Mouse (Mus musculus): ENCODE results near the gene Ggt5.
"Not testable (repeated sequence)": the region's sequence is repeated elsewhere in the genome, so short reads cannot be mapped to it uniquely, and the experiment has no call there.

Gene Ggt5

DNA sequence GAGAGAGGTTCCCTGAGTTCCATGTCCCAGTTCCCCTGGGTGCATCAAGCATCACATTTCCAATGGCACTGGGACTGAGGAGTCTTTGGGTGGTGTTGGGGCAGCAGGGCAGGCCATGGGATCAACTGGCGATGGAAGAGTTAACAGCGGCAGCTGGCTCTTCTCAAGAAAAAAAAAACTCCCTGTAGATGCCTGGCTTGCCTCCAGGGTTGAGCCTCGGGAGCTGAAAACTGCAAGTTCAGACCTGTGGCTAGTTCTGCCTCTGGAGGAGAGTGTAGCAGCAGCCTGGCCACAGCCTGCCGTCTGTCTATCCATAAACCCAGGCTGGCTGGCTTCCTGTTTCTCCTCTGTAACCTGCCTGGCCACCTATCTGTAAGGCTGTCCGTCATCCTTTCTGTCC lies at the start of gene Ggt5:
Ggt5 (plus strand) TSS at position 212 of the 400 bp plus-strand sequence.
- no peak for DNase-seq (ENCODE audit: low spot score)

DNA sequence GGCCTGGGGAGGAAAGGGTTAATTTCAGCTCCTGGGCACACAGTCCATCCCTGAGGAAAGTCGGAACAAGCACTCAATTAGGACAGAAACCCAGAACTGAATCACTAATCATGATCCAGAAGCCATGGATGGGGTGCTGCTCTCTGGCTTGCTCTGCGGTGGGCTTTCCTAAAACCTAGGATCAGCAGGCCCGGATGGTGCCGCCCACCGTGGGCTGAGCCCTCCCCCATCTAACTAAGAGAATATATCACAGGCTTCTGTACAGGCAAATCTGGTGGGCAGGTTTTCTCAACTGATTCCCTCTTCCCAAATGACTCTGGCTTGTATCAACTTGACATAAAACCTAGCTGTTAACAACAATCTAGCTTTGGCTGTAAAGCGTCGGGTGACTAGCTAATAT lies 41.2 kb upstream of the Ggt5 start:
- no peak for DNase-seq (ENCODE audit: low spot score)

DNA sequence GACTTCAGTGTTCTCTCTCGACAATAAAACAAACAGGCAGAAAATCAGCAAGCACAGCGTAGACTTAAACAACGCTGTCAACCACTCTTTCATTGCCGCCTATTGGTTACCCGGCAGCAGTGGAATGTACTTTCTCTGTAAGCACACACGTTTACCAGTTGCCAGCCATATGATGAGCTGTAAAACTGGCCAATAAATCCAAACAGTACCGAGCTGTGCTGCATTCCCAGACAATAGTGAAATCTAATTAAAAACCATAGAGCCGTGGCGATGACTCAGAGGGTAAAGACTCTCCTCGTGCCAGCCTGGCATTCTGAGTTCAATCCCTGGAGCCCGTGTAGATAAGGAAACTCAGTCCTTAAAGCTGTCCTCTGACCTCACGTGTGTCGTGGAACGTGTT lies 40.7 kb upstream of the Ggt5 start:
- no peak for DNase-seq (ENCODE audit: low spot score)

DNA sequence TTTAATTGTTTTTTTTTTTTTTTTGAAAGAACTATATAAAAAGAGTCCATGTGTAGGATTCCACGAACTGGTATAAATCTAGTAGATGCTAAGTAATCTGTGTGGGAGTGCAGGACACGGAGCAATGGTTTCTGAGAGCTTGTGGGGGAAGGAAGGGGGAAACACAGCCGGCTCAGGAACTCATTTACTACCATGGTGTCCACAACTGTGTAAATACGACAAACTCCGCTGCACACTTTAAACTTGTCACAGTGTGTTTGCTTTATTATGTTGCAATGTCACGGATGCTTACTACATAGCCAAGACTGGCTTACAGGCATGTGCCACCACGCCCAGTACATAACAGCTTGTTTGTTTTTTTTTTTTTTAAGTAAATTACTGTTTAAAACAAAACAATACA lies 39.3 kb upstream of the Ggt5 start:
- DNase-seq (ENCODE audit: low spot score) = no peak

DNA sequence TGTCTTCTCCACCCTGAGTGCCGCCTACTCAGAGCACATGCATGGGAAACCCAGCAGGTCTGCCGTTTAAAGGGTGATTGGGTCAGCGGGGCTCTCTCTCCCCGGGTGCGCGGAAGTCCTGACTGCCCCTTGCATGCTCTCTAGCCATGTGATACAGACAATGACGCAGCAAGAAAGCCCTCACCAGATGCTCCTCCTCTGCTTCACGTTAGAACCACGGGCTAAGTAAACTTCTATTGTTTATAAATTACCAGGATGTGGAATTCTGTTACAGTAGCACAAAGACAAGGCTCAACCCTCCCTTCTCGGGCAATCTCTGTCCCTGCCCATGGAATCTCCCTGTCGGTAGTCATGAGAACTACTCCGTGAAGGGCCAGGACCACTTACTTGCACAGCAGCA lies 38.0 kb upstream of the Ggt5 start:
- no peak for DNase-seq (ENCODE audit: low spot score)

DNA sequence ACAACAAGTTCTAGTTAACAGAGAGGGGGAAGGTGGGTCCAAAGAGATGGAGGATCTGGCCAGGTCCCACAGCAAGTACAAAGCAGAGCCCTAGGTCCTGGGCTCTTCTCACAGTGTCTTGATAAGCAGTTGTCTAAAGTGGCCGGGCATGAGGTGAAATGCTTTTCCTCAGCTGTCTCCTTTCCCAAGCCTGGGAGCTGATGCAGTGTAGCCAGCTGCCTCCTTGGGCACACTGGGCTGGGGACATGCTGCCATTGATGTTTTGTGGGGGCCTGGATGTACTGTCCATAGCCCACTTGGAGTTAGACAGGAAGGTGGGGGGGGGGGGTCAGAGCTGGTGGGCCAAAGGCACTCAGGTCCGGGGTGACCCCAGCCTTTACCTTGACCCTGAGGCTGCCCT lies 37.0 kb upstream of the Ggt5 start:
- DNase-seq (ENCODE audit: low spot score) = no peak

DNA sequence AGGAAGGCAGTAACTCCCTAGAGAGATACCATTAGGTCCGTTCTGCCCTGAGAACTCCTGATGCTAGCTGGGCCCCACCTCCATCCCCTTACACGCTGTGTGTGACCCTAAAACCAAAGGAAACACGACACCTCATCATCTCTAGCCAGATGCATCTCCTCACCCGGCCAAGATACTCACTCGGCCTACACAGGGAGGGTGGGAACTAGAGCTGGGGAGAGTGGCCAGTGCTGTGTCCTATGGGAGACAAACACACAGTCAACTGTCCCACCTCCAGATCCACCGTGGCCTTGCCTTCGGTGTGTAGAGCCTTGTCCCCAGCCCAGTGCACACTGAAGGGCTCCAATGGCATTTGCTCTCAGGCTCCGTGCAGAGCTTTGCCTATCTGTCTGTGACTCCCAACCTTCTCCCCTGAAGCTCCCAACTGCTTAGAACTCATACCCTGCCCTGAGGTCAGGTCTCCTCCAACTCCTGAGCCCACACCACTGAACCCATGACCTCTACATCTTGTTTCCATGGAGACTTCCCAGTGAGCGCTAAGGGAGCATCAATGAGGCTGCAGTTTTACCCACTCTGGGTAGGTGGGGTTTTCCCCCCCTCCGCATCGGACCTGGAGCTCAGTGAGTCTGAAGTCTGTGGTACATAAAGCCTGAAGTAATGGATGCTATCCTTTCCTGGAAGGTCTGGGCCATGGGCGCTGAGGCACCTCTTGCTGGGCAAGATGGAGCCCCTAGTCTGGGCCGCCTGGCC lies 36.3 kb upstream of the Ggt5 start:
- no peak for DNase-seq (ENCODE audit: low spot score)

DNA sequence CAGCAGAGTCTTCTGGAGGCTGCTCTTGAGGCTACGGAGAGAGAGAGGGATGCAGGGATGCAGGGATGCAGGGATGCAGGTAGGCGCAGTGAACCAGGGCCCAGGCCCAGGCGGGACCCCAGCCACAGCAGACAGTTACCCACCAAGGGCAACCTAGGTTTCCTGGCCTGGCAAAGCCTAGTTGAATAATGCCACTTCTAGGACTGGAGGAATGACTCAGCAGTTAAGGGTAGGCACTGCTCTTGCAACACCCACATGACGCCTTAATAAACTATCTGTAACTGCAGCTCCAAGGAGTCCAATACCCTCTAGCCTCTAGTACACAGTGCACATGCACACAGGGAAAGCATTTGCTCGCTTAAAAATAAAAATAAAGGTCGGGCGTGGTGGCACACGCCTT lies 35.0 kb upstream of the Ggt5 start:
- DNase-seq (ENCODE audit: low spot score) = no peak

DNA sequence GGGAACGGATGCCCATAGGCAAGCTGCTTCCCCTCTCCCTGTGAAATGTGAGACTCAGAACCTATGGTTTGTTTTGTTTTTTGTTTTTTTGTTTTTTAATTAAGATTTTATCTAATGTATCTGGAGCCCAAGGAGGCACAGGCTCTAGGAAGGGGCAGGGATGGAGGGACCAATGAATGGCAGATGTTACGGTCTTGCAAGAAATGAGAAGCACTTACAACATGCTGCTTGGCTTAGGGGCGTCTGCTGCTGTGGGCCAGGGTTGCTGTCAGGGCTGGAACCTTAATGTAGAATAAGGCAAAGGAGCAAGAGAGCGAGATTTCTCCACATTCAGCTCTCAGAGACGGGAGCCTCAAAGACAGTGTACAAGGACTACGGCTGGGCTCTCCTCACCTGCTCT lies 33.6 kb upstream of the Ggt5 start:
- DNase-seq (ENCODE audit: low spot score) = no peak

DNA sequence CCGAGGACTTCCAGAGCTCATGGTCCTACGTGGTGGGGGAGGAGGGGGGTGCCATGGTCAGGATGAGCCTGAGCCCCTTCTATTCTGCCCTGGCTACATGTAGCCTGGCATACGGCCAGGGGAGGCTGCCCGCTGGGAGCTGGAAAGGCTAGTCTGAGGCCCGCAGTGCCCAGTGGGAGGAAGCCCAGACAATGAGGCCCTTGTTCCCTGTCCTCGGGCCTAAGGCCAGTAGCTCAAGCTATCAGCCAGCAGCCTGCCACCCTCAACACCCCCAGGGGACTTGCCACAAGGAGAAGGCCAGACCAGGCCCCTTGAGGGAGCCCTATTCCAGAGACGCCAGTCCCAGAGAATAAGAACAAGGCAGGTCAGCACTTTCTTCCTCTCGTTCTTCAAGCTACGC lies 33.1 kb upstream of the Ggt5 start:
- DNase-seq (ENCODE audit: low spot score) = no peak

DNA sequence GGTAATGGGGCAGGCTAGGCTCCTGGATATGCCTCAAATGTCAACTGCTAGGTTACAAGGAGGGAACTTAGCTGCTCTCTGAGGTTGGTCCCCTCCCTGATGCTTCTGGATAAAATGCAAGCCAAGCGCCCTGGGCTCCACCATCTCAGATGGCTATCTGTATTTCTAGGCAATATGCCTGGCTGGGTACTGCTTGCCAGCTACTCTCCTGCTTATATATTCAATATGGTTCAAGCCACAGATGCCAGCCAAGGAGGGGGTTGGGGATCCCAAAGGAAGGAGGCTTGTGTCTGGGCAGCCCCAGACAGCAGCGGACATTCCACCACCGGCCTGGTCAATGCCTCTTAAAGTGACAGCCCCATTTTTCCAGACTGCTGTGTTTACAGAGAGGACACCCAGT lies 30.6 kb upstream of the Ggt5 start:
- DNase-seq (ENCODE audit: low spot score) = no peak

DNA sequence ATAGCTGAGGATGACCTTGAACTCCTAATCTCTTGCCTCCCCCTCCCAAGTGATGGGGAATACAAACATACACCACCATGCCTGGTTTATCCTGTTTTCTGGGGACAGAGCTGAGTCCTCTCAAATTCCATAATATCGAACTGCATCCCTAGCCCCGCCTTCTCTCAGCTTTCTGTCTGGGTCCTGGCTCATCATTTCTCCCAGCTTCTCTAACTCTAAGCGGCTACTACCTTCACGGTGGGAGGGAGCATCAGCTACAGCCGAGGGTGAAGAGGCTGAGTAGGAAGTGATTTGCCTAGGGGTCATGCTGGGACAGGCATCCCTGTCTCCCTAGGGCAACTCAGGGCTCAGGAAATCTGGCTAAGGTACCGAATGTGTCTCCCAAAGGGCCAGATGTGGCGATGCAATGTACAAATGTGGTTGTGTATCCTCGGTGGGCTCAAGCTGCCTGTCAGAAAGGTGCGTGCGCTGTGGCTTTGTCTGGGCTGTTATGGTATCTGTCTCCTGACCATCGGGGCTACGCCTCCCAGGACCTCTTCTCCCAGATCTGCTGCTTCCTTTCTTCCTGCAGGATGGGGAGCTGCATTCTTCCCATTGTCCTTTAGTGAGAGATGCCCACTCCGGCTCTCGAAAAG lies 30.0 kb upstream of the Ggt5 start:
- no peak for DNase-seq (ENCODE audit: low spot score)

DNA sequence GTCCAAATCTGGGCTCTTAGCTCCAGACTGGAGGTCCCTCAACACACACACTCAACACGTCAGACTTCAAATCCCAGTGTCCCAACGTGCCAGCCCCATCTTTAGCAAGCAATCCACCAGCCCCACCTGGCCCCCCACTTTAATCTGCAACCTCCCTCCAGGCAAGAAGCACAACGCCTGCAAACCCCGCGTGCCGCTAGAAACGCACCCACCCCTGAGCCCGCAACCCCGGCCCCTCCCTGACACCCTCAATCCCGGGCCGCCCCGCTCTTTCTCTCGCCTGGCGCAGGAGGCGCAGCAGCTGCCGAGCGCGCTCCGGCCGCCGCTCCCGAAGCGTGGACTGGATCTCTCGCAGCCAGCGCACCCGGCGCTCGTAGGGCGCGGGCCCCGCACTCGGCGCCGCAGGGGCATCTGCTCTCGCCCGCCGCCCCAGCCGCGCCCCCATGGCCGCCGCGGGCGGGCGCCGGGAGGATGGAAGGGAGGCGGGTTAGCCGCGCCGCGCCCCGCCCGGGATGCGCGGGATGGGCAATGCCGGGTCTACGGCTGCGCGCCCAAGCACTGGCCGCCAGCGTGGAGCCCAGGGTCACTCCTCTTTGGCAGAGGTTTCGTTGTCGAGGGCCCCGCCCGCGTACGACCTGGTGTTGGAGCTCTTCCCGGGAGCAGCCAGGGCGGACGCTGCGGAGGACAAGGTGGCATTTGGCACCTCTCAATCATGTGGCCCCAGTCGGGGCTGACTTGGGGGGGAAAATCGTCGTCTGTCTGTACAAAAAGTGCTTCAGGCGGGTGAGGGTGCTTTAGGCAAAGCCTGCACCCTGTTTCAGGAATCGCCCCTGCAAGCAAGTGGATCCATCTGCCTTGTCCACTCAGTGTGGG lies 29.2 kb upstream of the Ggt5 start, which contains the start of gene Lrrc75b:
Lrrc75b (minus strand) TSS at position 655 of the 873 bp plus-strand sequence.
- no peak for DNase-seq (ENCODE audit: low spot score)

DNA sequence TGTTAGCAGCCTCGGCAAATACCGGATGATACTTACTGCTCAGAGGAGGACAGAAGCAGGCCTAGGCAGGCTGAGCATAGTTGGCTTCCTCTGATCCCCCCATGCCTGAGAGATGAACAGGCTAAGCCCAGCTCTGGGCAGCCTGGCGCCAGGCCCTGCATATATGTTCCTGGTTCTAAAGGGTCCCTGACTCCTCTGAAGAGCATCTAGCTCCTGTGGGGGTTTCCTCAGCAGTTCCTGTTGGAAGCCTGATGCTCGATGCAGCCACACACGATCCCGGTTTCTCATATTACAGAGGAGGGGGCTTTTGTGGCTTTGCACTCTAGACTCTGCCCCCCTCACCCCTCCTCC lies 28.6 kb upstream of the Ggt5 start:
- DNase-seq (ENCODE audit: low spot score) = no peak

DNA sequence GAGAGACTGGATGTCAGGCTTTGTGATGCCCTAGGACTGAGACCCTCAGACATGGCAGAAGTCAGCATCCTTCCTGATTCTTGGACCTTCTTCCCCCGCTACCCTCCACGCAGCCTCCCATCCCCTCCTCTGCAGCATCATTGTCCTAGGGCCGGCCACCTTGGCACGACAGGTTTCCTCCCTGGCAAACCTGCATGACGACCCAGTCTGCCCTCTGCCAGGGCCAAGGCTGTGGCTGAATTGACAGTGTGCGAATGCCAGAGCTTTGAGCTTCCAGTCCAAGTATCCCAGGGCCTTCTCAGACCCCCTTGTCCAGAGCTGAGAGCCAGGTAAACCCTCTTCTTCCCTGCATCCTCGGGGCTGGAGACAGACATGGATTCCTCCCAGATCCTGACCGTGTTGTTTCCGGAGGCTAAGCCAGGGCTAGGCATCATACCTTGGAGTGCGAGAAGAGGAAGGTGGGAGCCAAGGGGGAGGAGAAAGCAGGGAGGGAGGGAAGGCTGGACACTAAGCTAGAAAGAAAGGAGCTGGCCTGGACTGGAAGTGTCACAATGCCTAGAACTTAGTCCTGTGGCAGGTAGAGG lies 28.0 kb upstream of the Ggt5 start, which contains the start of gene Ggt1:
Ggt1 (plus strand) TSS at position 534 of the 584 bp plus-strand sequence.
- no peak for DNase-seq (ENCODE audit: low spot score)

DNA sequence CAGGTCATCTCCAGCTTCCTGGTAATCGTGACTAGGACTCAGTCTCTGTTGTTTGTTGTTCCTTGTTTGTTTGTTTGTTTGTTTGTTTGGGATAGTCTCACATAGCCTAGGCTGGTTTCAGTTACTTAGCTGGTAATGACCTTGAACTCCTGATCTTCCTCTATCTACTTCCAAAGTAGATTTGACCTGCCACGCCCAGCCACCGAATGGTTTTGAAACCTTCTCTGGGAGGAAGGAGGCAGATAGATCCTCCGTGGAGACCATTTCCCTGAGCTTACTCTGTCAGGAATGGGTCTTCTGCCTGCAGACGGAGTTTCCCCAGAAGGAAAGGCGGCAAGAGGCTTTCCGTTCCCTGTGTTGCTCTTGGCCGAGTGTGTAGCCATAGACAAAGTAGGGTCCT lies 26.5 kb upstream of the Ggt5 start:
- DNase-seq (ENCODE audit: low spot score) = no peak

DNA sequence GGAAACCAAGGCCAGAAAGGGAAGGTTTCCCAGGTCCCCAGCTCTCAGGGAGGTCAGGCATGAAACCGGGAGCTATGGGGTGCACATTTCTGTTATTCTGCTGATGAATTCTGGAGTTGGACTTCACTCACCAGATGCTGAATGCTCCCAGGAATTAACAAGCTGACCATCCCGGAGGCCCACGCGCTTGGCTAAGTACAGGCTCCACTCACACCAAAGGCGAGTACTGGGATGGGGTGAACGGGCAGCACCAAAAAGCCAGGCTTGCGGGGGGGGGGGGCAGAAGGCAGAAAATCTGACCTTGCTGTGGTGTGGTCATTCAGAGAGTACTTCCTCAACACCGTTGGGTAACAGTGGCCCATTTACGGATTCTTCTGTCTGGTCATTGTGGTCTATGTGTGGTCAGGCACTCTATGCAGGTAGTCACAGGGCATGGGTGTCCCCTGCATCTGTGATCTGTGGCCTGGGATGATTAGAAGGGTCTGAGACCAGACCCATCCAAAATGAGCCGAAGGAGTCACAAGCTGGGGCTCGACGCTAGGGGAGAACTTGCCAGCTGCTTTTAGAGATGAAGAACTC lies 24.4 kb upstream of the Ggt5 start:
- DNase-seq (ENCODE audit: low spot score) = no peak

DNA sequence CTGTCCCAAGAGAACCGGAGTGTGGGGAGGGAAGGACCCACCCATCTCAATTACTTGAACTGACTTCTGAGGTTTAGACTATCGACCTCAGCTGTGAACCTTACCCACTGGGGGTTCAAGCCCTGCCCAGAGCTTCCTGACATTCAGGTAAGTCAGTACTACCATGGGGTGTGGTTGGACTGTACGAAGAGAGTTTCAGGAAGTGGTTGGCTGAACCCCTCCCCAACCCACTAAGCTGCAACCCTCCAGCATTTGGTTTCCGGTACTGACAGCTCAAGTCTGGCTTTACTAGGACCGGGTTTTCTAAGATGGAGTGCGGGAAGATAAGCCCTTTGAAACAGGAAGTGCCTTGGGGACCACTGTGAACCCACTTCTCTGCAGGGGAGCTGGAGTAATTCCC lies 23.7 kb upstream of the Ggt5 start:
- DNase-seq (ENCODE audit: low spot score) = no peak

DNA sequence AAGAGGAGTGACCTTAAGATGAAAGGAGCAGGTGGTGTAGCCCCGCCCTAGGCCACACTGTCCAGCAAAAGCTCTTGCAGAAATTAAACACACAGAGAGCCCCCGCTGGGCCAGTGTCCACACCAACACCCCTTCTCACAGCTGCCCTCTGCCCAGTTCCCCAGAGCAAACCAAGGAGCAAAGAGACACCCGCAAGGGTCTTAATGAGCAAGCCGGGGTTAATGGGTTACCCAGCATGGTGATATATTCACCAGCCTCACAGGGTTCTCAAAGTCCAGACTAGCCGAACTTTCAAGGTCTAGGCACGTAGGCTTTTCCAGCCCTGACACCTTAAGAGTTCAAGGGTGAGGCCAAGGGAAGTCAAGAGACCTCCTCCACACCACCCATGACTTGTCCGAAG lies 23.2 kb upstream of the Ggt5 start:
- no peak for DNase-seq (ENCODE audit: low spot score)

DNA sequence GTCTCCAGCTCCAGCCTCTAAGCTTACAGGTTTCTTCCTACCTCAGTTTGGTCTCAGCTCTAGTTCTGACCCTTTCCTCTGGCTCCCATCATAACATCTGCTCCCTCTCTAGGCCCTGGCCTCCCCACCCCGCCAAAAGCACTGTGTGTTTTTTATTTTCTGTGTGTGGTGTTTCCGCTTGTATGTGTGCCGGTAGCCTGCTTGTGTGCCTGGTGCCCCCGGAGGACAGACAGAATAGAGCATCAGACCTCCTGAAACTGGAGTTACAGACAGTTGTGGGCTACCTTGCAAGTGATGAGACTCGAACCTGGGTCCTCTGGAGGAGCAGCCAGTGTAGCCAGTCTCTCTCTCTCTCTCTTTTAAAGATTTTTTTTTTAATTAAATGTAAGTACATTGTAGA lies 22.8 kb upstream of the Ggt5 start:
- DNase-seq (ENCODE audit: low spot score) = no peak

DNA sequence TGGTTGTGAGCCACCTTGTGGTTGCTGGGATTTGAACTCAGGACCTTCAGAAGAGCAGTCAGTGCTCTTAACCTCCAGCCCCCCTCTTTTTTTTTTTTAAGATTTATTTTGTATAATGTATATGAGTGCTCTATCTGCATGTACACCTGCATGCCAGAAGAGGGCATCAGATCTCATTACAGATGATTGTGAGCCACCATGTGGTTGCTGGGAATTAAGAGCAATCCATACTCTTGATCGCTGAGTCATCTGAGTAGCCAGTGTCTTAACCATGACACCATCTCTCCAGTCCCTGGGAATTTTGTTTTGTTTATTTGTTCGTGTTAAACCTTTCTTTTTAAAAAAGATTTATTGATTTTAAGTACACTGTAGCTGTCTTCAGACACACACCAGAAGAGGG lies 22.4 kb upstream of the Ggt5 start:
- DNase-seq (ENCODE audit: low spot score) = not testable (repeated sequence)

DNA sequence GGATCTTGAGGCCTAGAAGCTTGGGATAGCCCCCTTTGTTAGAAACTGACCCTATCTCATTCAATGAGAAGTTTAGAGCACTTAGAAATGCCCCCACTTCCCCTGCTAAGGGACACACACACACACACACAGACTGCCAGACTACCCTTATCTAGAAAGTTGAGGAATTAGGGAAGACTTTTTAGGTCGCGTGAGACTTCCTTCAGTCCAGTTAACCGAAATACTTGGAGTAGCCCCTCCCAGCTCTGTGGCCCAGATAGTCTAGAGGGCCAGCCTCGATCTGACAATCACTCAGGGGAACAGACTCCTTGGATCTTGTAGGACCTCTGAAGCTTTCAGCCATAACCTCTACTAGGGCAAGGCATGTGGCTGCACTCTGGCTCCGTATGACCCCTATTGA lies 21.1 kb upstream of the Ggt5 start:
- no peak for DNase-seq (ENCODE audit: low spot score)
